Mouse (Mus musculus) C2C12 (cell line): Measurements from ENCODE around the gene Gm28557. TPM values are rescaled to one million over a fixed set of nuclear protein-coding genes. Genes with fewer than 3 reads are reported as not detected.

Source experiments
- H3K27me3 ChIP-seq: one replicate; pipeline ENCODE4 v1.6.1; 2011; ENCODE audit not compliant: control insufficient read depth, insufficient read depth, insufficient read length
- H3K36me3 ChIP-seq: one replicate; pipeline ENCODE4 v1.6.1; 2011; ENCODE audit not compliant: control insufficient read depth, insufficient read depth
- H3K4me3 ChIP-seq: one replicate; pipeline ENCODE4 v1.5.1; 2011; ENCODE audit warnings: mild to moderate bottlenecking, control low read depth; ENCODE audit not compliant: poor library complexity, insufficient read depth, severe bottlenecking
- H3K79me2 ChIP-seq: one replicate; pipeline ENCODE4 v1.6.1; 2011; ENCODE audit not compliant: control insufficient read depth, insufficient read depth
- H3K79me3 ChIP-seq: one replicate; pipeline ENCODE4 v1.6.1; 2011; ENCODE audit warnings: low read depth, control low read depth
- H3ac ChIP-seq: one replicate; pipeline ENCODE3; 2011; ENCODE audit warnings: low read depth; ENCODE audit not compliant: control insufficient read depth, insufficient read length
- CEBPB ChIP-seq: IDR thresholded peaks from one replicate; pipeline ENCODE4 v1.6.1; 2011; ENCODE audit warnings: low read depth, mild to moderate bottlenecking, control low read depth, moderate library complexity
- CTCF ChIP-seq: IDR thresholded peaks from one replicate; pipeline ENCODE4 v1.5.1; 2011; ENCODE audit not compliant: control insufficient read depth, insufficient read depth, insufficient read length
- FOSL1 ChIP-seq: IDR thresholded peaks from one replicate; pipeline ENCODE4 v1.8.0; 2011; ENCODE audit warnings: mild to moderate bottlenecking, low read length; ENCODE audit not compliant: poor library complexity, insufficient read depth, severe bottlenecking
- MAX ChIP-seq: IDR thresholded peaks from one replicate; pipeline ENCODE4 v1.6.1; 2011; ENCODE audit warnings: mild to moderate bottlenecking, control low read depth
- MYOD1 ChIP-seq: IDR thresholded peaks from one replicate; pipeline ENCODE4 v1.6.1; 2011; ENCODE audit warnings: low read depth; ENCODE audit not compliant: control insufficient read depth, insufficient read length
- MYOG ChIP-seq: IDR thresholded peaks from one replicate; pipeline ENCODE4 v1.6.1; 2011; ENCODE audit not compliant: control insufficient read depth, insufficient read length; ENCODE audit errors: extremely low read depth
- USF1 ChIP-seq: IDR thresholded peaks from one replicate; pipeline ENCODE4 v1.6.1; 2011; ENCODE audit warnings: low read depth, mild to moderate bottlenecking, control low read depth, moderate library complexity
- polyA plus RNA-seq: library from polyadenylated mRNA; unstranded; fragments of >200 nt; fragmentation: generic; extraction: Trizol; gene quantifications from one replicate; pipeline ENCODE4 v1.2.1, GENCODE M21; 2012; ENCODE audit warnings: missing spikeins

The Gm28557 gene
- polyA plus RNA-seq, 1 experiment: 0.91 TPM

GRCm38 (mm10) chr13:67081142-67081713 is 27.2 kb downstream of the Gm28557 start:
- H3ac ChIP-seq: peak overlapping the region; percentile 82
- TF ChIP-seq MAX (peak; percentile 45), USF1 (peak; percentile 63), CEBPB (no peak), MYOD1 (peak; percentile 33)
- H3K36me3 ChIP-seq: no peaks in the 10 kb centered on the region
- H3K79me3 ChIP-seq: no peaks in the 10 kb centered on the region
- H3K79me2 ChIP-seq: peaks cover 10% of the 10 kb centered on the region
- H3K27me3 ChIP-seq: no peaks in the 10 kb centered on the region
- H3K4me3 ChIP-seq: peak overlapping the region; percentile 42

GRCm38 (mm10) chr13:67077244-67077643 is 31.2 kb downstream of the Gm28557 start:
- Histone ChIP-seq H3ac (no peak overlapping the region), H3K4me3 (no peak overlapping the region), H3K36me3 (peaks cover 9% of the 10 kb centered on the region), H3K79me2 (peaks cover 10% of the 10 kb centered on the region), H3K27me3 (no peaks in the 10 kb centered on the region), H3K79me3 (peaks cover 2% of the 10 kb centered on the region)
- TF ChIP-seq MAX (no peak), CTCF (no peak), MYOD1 (no peak), USF1 (no peak), MYOG (no peak), CEBPB (no peak), FOSL1 (no peak)

DNA sequence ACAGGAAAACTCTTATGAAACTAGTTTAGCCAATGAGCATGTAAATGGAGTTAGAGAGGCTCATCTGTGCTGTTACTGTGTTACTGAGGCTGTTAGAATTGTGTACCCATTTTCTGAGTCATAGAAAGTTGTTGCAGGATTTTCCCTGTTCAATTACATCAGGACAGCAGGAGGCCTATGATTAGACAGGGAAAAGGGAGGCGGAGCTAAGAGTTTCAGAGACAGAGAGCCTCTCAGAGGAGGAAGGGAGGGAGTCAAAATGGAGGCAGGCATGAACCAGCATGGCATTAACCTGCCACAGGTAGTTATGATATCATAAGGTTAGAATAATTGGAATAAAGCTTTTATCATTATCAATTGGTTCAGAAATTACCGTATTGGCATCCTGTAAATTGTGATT is 35.6 kb downstream of the Gm28557 start:
- no peak overlapping the region for H3K4me3 ChIP-seq

GRCm38 (mm10) chr13:67065386-67065785 is 43.0 kb downstream of the Gm28557 start:
- H3K79me3 ChIP-seq: no peaks in the 10 kb centered on the region
- no peak for TF ChIP-seq USF1
- no peak for TF ChIP-seq MYOG
- TF ChIP-seq MYOD1: no peak
- no peak for TF ChIP-seq MAX
- TF ChIP-seq CTCF: no peak
- no peak for TF ChIP-seq FOSL1
- no peak for TF ChIP-seq CEBPB
- peaks cover 10% of the 10 kb centered on the region for H3K36me3 ChIP-seq
- no peaks in the 10 kb centered on the region for H3K27me3 ChIP-seq
- no peaks in the 10 kb centered on the region for H3K79me2 ChIP-seq
- no peak overlapping the region for H3ac ChIP-seq
- no peak overlapping the region for H3K4me3 ChIP-seq

More for the DNA sequence above, 35.6 kb downstream of the Gm28557 start:
- H3ac ChIP-seq: no peak overlapping the region
- H3K79me2 ChIP-seq: no peaks in the 10 kb centered on the region
- H3K79me3 ChIP-seq: peaks cover 2% of the 10 kb centered on the region
- peaks cover 29% of the 10 kb centered on the region for H3K36me3 ChIP-seq
- TF ChIP-seq MYOD1 (no peak), CTCF (no peak), MYOG (no peak), MAX (no peak), USF1 (no peak), FOSL1 (no peak)
- no peaks in the 10 kb centered on the region for H3K27me3 ChIP-seq

GRCm38 (mm10) chr13:67062427-67062826 is 46.0 kb downstream of the Gm28557 start:
- Histone ChIP-seq H3K4me3 (no peak overlapping the region), H3K79me2 (no peaks in the 10 kb centered on the region), H3K27me3 (no peaks in the 10 kb centered on the region), H3K79me3 (no peaks in the 10 kb centered on the region), H3K36me3 (no peaks in the 10 kb centered on the region), H3ac (no peak overlapping the region)
- TF ChIP-seq CTCF: no peak
- no peak for TF ChIP-seq CEBPB
- TF ChIP-seq MYOG: no peak
- no peak for TF ChIP-seq MAX
- no peak for TF ChIP-seq FOSL1
- no peak for TF ChIP-seq USF1
- TF ChIP-seq MYOD1: no peak

GRCm38 (mm10) chr13:67060786-67061358 is 47.5 kb downstream of the Gm28557 start, which contains the start of gene Zfp712:
Gene Zfp712 (minus strand): TSS chr13:67061170.
- Histone ChIP-seq H3K79me2 (no peaks in the 10 kb centered on the region), H3K4me3 (peak within 1 kb of the TSS; percentile 33), H3K79me3 (no peaks in the 10 kb centered on the region), H3K36me3 (no peaks in the 10 kb centered on the region), H3K27me3 (no peaks in the 10 kb centered on the region), H3ac (peak within 1 kb of the TSS; percentile 66)
- TF ChIP-seq CTCF: no peak
- no peak for TF ChIP-seq USF1
- no peak for TF ChIP-seq CEBPB
- no peak for TF ChIP-seq MAX
- no peak for TF ChIP-seq MYOD1
- TF ChIP-seq MYOG: no peak
- no peak for TF ChIP-seq FOSL1
